In genomic region chr3:95459381-95459780, GRCm38 (mm10) we compare ENCODE assay signal across 30 mouse cellular contexts. TPM values are rescaled to one million over a fixed set of nuclear protein-coding genes. Genes with fewer than 3 reads are reported as not detected.
A peak's percentile ranks its signal among the peaks of the same experiment; 100 is the strongest.
DNase-seq lines count a peak whose midpoint lies in the region; ATAC-seq and TF ChIP-seq lines count a peak whose summit lies in the region.
"Had no signal": no experiment of that assay in that cellular context is flagged by ENCODE, and none has a peak within 500 bp of the region (broad histone marks: within the 10 kb centered on the region; RNA-seq: fewer than 3 reads in every experiment).

No protein-coding gene starts in this region.

- no peaks in the 10 kb centered on the region for H3K27me3 ChIP-seq in lung, postnatal 0 days (replicated peaks; ENCODE audit: insufficient read depth, low read length)
- no peaks in the 10 kb centered on the region for H3K27me3 ChIP-seq in myocyte (ENCODE audit: control insufficient read depth, insufficient read depth, insufficient read length)
- no peaks in the 10 kb centered on the region for H3K27me3 ChIP-seq in neural tube, embryonic 15.5 days (replicated peaks)
- H3K27me3 ChIP-seq: embryonic facial prominence, embryonic 15.5 days; heart, embryonic 15.5 days; hindbrain, embryonic 13.5 days; Patski had no signal

- H3K9ac ChIP-seq in lung, postnatal 0 days (replicated peaks; ENCODE audit: low read depth): no peak overlapping the region
- no peak overlapping the region for H3K9ac ChIP-seq in neural tube, embryonic 15.5 days (replicated peaks)
- H3K9ac ChIP-seq: embryonic facial prominence, embryonic 15.5 days; heart, embryonic 15.5 days; hindbrain, embryonic 13.5 days had no signal

- H3K27ac ChIP-seq in lung, postnatal 0 days (ENCODE audit: low read length): no peak overlapping the region
- H3K27ac ChIP-seq in neural tube, embryonic 15.5 days (replicated peaks): no peak overlapping the region
- H3K27ac ChIP-seq: embryonic facial prominence, embryonic 15.5 days; heart, embryonic 10.5 days; heart, embryonic 15.5 days; hindbrain, embryonic 13.5 days; hindbrain, postnatal 0 days had no signal

- 0 out of 2 replicates have a peak, but pooled peaks cover 3% of the 10 kb centered on the region for H3K4me1 ChIP-seq in lung, postnatal 0 days (ENCODE audit: insufficient read depth, low read depth, low read length)
- no peaks in the 10 kb centered on the region for H3K4me1 ChIP-seq in neural tube, embryonic 15.5 days
- H3K4me1 ChIP-seq: embryonic facial prominence, embryonic 15.5 days; heart, embryonic 10.5 days; heart, embryonic 15.5 days; hindbrain, embryonic 13.5 days had no signal

- no peaks in the 10 kb centered on the region for H3K9me3 ChIP-seq in lung, postnatal 0 days (ENCODE audit: low read length)
- H3K9me3 ChIP-seq in neural tube, embryonic 15.5 days (replicated peaks): no peaks in the 10 kb centered on the region
- H3K9me3 ChIP-seq: embryonic facial prominence, embryonic 15.5 days; heart, embryonic 10.5 days; heart, embryonic 15.5 days; hindbrain, embryonic 13.5 days had no signal

- DNase-seq in adrenal gland, postnatal 10 days: peak; percentile 11
- DNase-seq in adrenal gland, postnatal 25 days: no peak
- peak; percentile 35 for DNase-seq in lung, postnatal 0 days (ENCODE audit: low spot score)
- DNase-seq in lung, postnatal 10 days: no peak
- DNase-seq in fat pad, adult 2 months (ENCODE audit: extremely low read depth, low read depth, low spot score): peak; percentile 18
- DNase-seq in layer of hippocampus, postnatal 10 days (ENCODE audit: low spot score in 2 of 2): no peak
- DNase-seq: adrenal gland, postnatal 14 days; cerebellum, adult 2 months; cerebellum, postnatal 10 days; gastrocnemius, postnatal 14 days; heart, adult 18-20 months; heart, postnatal 14 days had no signal

- TF ChIP-seq EP300 in lung, postnatal 0 days (IDR thresholded peaks at IDR 0.05): no peak

- no peak overlapping the region for H3K4me2 ChIP-seq in lung, postnatal 0 days (replicated peaks; ENCODE audit: low read depth, low read length)
- no peak overlapping the region for H3K4me2 ChIP-seq in myocyte (ENCODE audit: low read depth)
- no peak overlapping the region for H3K4me2 ChIP-seq in neural tube, embryonic 15.5 days
- H3K4me2 ChIP-seq: embryonic facial prominence, embryonic 15.5 days; heart, embryonic 15.5 days; hindbrain, embryonic 13.5 days had no signal

- ATAC-seq in lung, postnatal 0 days: peak; percentile 48; the same call in 1 of the 2 replicates
- ATAC-seq in neural tube, embryonic 15.5 days (ENCODE audit: low FRiP score): no peak
- ATAC-seq: activated CD4-positive, CD25-positive, alpha-beta regulatory T cell, adult 4 months; forebrain, embryonic 16.5 days; hindbrain, postnatal 0 days; Patski had no signal

- H3K4me3 ChIP-seq in lung, postnatal 0 days (ENCODE audit: low read depth, low read length): no peak overlapping the region
- no peak overlapping the region for H3K4me3 ChIP-seq in myocyte
- H3K4me3 ChIP-seq in neural tube, embryonic 15.5 days (replicated peaks): no peak overlapping the region
- H3K4me3 ChIP-seq: embryonic facial prominence, embryonic 15.5 days; erythroblast, embryonic 14.5 days; heart, embryonic 10.5 days; heart, embryonic 15.5 days; hindbrain, embryonic 13.5 days had no signal

- H3K79me2 ChIP-seq in myocyte (ENCODE audit: control insufficient read depth, insufficient read depth): no peaks in the 10 kb centered on the region

- whole genome bisulfite sequencing in lung, postnatal 0 days: 67% methylated on average over 1 of the region's 1 CpGs
- 67% methylated on average over 1 of the region's 1 CpGs for WGBS in neural tube, embryonic 15.5 days

- no peak overlapping the region for H3ac ChIP-seq in myocyte (ENCODE audit: control insufficient read depth, insufficient read length)

- H3K36me3 ChIP-seq in lung, postnatal 0 days (ENCODE audit: insufficient read depth, low read length): 0 out of 2 replicates have a peak, but pooled peaks cover 3% of the 10 kb centered on the region
- H3K36me3 ChIP-seq in myocyte (ENCODE audit: control insufficient read depth, insufficient read depth): peaks cover 40% of the 10 kb centered on the region
- H3K36me3 ChIP-seq in neural tube, embryonic 15.5 days: peaks cover 7% of the 10 kb centered on the region; the same call in 1 of the 2 replicates

- TF ChIP-seq POLR2A in myocyte (IDR thresholded peaks at IDR 0.05; ENCODE audit: insufficient read length, low read depth): no peak

- TF ChIP-seq CTCF in lung, postnatal 0 days (IDR thresholded peaks at IDR 0.05): no peak

TF ChIP-seq in myocyte, 11 proteins besides CTCF, POLR2A, EP300 and RAD21:
- TF ChIP-seq CEBPB (IDR thresholded peaks at IDR 0.05; ENCODE audit: insufficient read depth, poor library complexity, severe bottlenecking) (0 out of 2 replicates have a peak, but pooled peaks have one; percentile 24), REST (IDR thresholded peaks at IDR 0.05; ENCODE audit: insufficient read depth, insufficient read length) (no peak)

RNA-seq across cellular contexts. Expression of gene Arnt, which starts 25.2 kb away (rescaled TPM):
- 10 to 100 TPM; 53.4 to 64.5 TPM for total RNA-seq in adrenal gland, postnatal 10 days (2021)
- total RNA-seq in adrenal gland, postnatal 25 days (2021): 68.2 and 87.6 TPM in 2 replicates
- polyA plus RNA-seq in lung, postnatal 0 days (2015; fragmentation: Nextera tagmentation; extraction: Ambion mirVana): 22.7 and 27.0 TPM in 2 replicates
- 20.9 TPM for polyA plus RNA-seq in myocyte (2012; fragmentation: generic; extraction: Trizol)
- polyA plus RNA-seq in neural tube, embryonic 15.5 days (2015; fragmentation: Nextera tagmentation; extraction: Ambion mirVana): 14.2 and 20.5 TPM in 2 replicates
- 10 to 100 TPM; 35.8 to 44.0 TPM for total RNA-seq in layer of hippocampus, postnatal 10 days (2021)

RNA-seq across cellular contexts. Expression of gene Ctsk, which starts 39.7 kb away (rescaled TPM):
- total RNA-seq in adrenal gland, postnatal 10 days (2021): 10 to 100 TPM; 15.1 to 58.9 TPM
- total RNA-seq in adrenal gland, postnatal 25 days (2021): 2.9 and 4.5 TPM in 2 replicates
- polyA plus RNA-seq in lung, postnatal 0 days (2015; fragmentation: Nextera tagmentation; extraction: Ambion mirVana): 8.2 and 8.8 TPM in 2 replicates
- polyA plus RNA-seq in myocyte (2012; fragmentation: generic; extraction: Trizol): 0.11 TPM
- polyA plus RNA-seq in neural tube, embryonic 15.5 days (2015; fragmentation: Nextera tagmentation; extraction: Ambion mirVana): 10.7 and 12.0 TPM in 2 replicates
- 10 to 100 TPM; 10.0 to 10.3 TPM for total RNA-seq in layer of hippocampus, postnatal 10 days (2021)
- total RNA-seq: hematopoietic stem cell, adult 5-6 weeks had no signal
- polyA plus RNA-seq: activated CD4-positive, CD25-positive, alpha-beta regulatory T cell, adult 4 months; erythroblast, embryonic 14.5 days had no signal

RNA-seq across cellular contexts. Expression of gene 4930558C23Rik, which starts 56.7 kb away (rescaled TPM):
- not detected for total RNA-seq in adrenal gland, postnatal 10 days (2021)
- not detected in 2 replicates for total RNA-seq in adrenal gland, postnatal 25 days (2021)
- polyA plus RNA-seq in lung, postnatal 0 days (2015; fragmentation: Nextera tagmentation; extraction: Ambion mirVana): 0.23 and 0.45 TPM in 2 replicates
- polyA plus RNA-seq in myocyte (2012; fragmentation: generic; extraction: Trizol): not detected
- not detected in 2 replicates for polyA plus RNA-seq in neural tube, embryonic 15.5 days (2015; fragmentation: Nextera tagmentation; extraction: Ambion mirVana)
- not detected for total RNA-seq in layer of hippocampus, postnatal 10 days (2021)
- total RNA-seq: adrenal gland, postnatal 14 days; gastrocnemius, postnatal 14 days; heart, adult 18-20 months; heart, postnatal 14 days; hematopoietic stem cell, adult 5-6 weeks; hindbrain, postnatal 0 days; MEL had no signal
- polyA plus RNA-seq: activated CD4-positive, CD25-positive, alpha-beta regulatory T cell, adult 4 months; C2C12; cerebellum, adult 2 months; embryonic facial prominence, embryonic 11.5 days; erythroblast, embryonic 14.5 days; forebrain, embryonic 11.5 days; forebrain, embryonic 16.5 days; frontal cortex, adult 2 months; heart, embryonic 10.5 days; heart, embryonic 15.5 days; hindbrain, embryonic 13.5 days; hindbrain, postnatal 0 days; intestine, embryonic 14.5 days; Patski had no signal

Comparison
In these comparisons a context has a peak if more than half of its experiments do, and no peak if none do; other contexts are left out.
1. DNase-seq: peak in adrenal gland, postnatal 10 days (single experiment), lung, postnatal 0 days (single experiment) and fat pad, adult 2 months (single experiment); none in adrenal gland, postnatal 25 days (single experiment), lung, postnatal 10 days (single experiment) and layer of hippocampus, postnatal 10 days (0 of 2).